Mouse (Mus musculus) kidney, postnatal 25 days (tissue): ENCODE data around the gene Zkscan4.
"Not testable (repeated sequence)": the region's sequence is repeated elsewhere in the genome, so short reads cannot be mapped to it uniquely, and the experiment has no call there.

ENCODE experiments used
- DNase-seq, 2 experiments: peaks; one replicate each; pipeline ENCODE4 v3.0.0; 2021; ENCODE audit warnings: mixed read lengths in 2 of 2

Gene Zkscan4

DNA sequence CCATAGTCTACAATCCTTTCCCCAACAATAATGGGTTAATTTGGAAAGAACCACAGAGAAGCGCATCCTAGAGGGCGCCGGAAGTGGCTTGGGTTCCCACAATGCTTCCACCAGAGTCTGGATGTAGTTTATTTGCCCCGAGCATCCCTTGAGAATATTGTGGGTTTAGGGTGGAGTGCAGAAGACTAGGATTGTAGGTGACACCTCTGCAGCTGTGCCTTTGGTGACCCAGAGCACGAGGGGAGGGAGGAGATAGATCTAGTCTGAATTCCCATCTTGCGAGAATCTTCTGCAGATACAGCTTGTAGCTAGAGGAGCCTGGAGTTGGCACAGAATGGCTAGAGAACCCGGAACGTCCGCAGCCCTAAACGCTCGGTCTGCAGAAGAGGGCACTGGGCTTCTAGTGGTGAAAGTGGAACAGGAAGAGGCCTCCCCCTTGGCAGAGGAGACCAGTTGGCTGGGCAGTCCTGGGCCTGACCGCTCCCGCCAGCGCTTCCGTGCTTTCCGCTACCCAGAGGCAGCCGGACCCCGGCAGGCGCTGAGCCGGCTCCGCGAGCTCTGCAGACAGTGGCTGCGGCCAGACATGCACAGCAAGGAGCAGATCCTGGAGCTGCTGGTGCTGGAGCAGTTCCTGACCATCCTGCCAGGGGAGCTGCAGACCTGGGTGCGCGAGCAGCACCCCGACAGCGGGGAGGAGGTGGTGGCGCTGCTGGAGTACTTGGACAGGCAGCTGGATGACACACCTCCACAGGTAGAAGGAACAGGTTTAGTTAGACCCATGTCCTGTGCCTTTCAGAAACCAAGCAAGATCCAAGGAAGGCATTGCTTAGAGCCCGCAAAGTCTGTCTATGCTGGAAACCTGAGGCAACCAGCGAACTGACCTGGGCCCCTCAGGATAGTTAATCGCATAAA, at the start of gene Zkscan4, which contains the start of gene Gm10065:
Zkscan4 (plus strand) TSS at position 149 of the 912 bp plus-strand sequence.
Gm10065 (minus strand) TSS at position 683 of the 912 bp plus-strand sequence.
- peak; percentile 67 to 74 for DNase-seq

DNA sequence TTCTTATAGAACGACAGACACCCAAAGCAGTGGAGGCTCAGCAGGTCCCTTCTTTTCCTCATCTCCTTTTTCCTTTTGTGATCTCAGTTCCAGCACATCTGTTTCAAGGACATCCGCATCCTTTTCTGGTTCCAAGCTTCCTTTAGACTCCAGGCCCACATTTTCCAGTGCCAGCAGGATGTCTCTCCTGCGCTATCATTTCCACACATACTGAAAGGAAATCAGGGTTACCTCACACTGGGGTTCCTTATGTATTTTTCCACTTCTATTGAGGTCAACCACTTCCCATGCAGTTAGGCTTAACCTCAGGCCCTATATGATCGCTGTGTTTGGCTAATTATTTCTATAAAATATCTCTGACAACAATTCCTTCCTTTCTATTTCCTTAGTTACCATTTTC, 43.2 kb upstream of the Zkscan4 start:
- no peak for DNase-seq

DNA sequence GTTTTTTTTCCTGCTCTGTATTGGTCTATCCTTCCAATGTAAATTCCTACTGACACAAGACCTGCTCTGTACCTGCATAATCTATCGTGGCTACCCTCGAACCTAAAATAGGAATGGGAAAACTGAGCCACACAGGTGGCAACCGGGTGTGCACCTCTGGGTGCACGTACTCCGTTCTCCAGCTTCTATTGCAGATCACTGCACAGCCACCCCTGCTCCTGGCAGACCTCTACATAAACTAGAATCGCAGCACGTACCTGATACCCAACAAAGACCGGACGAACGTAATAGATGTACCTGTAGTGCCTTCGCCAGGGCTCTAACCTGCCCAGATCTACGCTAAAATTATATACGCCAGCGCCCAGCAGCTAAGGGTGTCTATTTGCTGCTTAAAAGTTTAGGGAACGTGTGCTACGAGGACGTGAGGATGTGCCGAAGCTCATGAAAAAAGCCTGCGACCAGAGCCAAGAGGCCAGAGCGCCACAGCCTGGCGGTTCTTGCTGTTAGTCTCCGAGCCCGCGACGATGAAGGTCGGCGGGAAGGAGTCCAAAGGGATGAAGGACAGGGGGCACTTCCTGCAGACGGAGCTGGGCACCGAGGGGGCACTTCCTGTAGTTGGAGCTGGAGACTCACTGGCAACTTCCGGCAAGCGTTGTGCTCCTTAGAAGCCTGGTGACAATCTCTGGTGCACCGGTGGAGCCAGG, 38.1 kb upstream of the Zkscan4 start, which contains the start of gene Pgbd1:
Pgbd1 (minus strand) TSS at position 556 of the 704 bp plus-strand sequence.
- DNase-seq: peak; percentile 70 to 85

DNA sequence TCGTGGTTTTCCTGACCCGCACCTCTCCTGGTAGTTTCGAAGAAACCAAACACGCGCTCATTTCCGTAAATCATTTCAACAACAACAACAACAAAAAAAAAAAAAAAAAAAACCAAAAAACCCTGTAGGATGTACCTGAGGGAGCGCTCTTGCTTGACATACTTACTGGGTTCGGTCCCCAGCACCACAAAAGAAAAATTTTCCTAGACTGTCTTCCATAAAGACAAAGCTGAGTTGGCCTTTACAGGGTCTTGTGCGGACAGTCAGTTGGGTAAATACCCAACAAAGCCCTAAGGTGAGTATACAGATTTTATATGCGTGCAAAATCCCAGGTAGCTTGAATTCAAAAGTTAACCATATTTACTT, 37.5 kb upstream of the Zkscan4 start:
- DNase-seq: no peak

DNA sequence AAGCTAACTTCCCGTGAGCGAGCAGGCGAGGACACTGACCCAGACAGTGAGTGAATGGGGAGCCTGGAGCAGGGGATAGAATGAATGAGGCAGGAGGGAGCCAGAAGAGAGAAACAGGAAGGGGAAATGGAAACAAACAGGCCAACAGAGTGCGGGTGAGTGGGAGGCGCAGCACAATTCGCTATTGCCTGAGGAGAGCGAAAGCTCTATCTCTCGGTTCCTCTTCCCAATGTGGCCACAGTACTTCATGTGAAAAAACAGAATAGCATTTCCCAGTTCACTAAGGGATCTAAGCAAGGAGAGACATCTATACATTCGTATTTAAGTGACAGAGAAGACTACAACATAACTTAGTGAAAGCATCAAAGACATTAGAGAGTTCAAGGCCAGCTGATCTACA, 31.9 kb upstream of the Zkscan4 start:
- DNase-seq: no peak

DNA sequence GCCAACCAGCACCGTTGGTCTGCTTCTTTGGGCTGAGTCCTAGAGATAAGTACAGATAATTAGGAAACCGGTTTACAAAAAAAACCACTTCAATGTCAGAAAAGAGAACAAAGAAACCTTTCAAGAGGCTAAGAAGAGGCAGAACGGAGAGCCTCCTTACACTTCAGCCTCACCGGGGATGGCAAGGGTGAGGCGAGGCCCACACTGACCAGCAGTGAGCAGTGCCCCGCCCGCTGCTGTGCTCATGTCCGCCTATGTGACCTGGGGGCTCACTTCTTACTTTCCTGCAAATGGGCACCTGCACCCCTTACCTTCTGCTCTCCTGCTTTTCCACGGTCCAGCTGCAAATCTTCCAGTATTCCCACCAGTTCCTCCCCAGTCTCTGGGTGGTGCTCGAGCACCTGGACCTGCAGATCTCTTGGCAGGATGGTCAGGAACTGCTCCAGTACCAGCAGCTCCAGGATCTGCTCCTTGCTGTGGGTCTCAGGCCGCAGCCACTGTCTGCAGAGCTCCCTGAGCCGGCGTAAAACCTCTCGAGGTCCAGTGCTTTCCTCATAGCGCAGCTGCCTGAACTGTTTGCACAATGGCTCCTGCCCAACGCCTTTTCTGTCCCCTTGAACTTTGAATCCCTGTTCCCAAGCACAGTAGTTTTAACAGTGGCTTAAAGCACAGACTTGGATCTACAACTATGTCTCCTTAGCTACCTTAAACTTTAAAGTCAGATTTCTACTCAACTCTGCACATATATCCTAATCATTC, 30.7 kb upstream of the Zkscan4 start:
- DNase-seq: peak; percentile 3 to 41

DNA sequence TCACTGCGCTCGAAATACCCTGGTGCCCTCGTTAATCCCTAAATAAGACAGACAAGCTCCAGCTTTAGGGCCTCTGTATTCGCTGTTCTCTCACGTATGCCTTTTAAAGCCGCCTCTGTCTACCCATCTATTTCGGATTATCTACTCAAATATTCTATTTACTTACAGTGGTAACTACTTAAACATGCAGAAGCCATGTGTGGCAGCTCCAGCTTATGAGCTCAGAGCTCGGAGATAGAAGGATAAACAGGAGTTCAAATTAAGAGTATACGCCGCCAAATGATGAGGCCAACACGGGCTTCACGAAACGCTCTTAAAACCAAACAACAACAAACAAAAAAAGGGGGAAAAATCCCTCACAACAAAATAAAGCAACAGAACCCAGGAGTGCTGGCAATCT, 25.7 kb upstream of the Zkscan4 start:
- no peak for DNase-seq

DNA sequence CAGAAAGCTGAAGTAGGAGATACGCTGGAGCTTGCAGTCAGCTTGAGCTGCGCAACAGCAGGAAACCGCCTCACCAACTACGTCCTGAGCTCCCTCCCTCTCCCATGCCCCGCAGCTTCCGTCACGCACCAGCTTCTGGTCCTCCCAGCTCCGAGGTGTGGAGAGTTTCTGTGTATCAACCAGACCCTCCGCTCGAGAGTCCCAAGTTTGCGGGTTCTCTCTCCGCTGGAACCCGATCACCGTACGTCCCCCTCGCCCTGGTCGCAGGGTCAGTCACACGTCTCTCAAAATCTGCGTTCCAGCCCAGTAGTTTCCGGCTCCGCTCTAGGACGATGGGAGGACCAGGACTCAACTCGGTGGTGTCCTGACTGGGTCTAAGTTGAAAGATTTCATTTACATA, 25.3 kb upstream of the Zkscan4 start, which contains the start of gene Zscan26:
Zscan26 (minus strand) TSS at position 282 of the 400 bp plus-strand sequence.
- peak; percentile 85 to 91 for DNase-seq

DNA sequence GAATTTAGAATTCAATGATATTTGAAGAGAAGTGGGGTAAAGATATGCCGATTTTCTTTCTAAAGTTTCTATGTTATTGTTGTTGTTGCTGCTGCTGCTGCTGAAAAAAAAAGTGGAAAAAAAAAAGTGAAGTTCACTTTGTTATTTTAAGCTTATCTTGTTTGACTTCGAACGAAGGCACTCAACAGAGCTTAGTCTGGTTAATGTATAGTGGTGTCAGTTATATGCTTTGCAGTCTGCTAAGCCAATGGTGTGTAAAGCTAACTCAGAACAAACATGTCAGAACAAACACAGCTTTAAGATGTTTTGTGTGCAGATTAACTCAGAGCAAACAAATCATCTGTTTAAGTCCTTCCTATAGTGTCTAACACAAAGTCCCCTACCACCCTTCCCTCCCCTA, 24.6 kb upstream of the Zkscan4 start:
- no peak for DNase-seq

DNA sequence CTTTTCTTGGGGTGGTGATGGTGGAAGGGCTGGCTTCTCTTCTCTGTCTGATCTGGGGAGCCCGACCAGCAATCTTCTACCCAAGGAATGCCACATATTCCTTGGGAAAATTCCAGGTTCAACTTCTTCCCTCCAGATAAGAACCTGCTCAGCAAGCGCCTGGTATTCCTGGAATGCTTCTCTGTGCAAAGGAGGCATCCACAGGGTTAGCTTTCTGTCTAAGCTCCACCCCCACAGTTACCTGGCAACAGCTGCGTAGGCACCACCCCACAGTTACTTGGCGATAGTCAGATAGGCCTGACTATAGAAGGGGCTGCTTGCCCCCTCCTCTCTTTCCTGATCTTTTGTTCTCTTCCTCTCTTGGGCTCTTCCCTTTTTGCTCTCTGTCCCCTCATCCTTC, 22.4 kb upstream of the Zkscan4 start:
- peak; percentile 21 to 40 for DNase-seq

DNA sequence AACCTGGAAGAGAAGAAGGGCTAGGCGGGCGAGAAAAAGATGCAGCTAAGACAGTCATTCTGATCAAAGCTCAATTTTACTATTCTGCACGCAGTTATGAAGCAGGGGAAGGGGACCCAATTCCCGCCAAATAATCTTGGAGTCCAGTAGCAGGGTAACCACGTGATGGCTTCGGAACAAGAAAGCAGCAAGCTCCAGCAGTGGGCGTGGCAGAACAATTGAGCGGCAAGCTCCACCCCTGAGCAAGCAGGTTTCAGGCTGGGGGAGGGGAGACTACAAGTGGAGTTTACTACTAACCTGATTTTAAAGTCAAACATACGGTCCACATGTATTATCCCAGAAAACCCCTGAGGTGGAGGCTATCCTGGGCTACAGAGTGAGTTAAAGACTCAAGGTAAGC, 16.2 kb upstream of the Zkscan4 start:
- not testable (repeated sequence) for DNase-seq

DNA sequence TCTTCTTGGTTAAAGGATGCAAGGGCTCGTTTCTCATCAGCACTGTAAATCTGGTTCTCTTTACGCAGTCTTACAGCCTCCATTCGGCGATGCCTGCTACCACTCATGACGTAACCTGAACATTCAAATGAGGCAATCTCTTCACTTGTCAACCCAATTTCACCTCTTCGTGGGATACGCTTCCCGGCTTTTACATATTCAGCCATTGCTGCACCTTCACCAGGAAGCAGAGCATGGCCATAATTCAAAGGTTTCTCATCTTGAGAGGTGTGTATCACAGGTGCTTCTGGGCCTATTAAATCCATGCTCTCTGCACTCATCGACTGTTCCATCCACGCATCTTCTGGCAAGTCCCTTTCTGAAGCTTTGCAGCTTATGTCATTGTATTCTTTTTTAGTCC, 11.4 kb upstream of the Zkscan4 start:
- DNase-seq: no peak

DNA sequence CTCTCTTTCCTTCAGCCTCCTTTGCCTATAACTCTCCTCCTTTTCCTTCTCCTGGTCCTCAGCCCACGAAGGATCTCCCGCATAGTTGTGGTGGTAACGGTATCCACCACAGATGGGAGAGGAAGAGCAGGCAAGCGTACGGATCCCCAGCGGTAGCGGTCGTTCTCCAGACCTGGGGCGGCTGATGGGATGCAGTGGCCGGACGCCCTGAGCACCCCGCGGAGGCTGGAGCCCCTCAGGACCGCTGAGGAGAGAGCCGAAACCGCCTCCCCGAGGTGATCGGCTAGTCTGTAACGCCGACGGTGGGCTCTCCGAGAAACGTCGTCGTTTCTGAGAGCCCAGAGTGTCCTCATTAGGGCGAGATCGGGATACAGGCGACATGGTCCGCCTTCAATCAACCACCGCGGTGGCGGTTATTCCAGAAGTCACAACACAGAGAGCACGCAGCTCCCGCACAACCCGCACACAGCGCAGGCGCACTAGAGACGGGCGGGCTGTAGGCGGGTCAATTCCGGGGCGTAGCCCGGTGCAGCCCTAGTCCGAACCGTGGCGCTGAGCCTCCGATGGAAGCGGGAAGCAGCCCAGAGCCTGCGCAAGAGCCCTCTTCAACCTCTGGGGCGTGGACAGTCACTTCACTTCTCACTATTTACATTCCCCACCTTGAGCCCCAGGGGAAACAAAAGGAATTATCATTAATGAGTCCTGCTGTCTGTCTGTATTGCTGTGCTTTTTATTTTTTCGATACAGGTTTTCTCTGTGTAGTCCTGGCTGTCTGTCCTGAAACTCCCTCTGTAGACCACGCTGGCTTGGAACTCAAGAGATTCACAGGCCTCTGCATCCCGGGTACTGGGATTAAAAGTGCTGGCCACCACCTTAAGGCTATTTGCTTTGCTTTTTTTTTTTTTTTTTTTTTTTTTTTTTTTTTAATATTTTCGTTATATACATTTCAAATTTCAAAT, 10.4 kb upstream of the Zkscan4 start, which contains the start of gene Nkapl:
Nkapl (minus strand) TSS at position 449 of the 959 bp plus-strand sequence.
- DNase-seq: peak; percentile 86 to 91

DNA sequence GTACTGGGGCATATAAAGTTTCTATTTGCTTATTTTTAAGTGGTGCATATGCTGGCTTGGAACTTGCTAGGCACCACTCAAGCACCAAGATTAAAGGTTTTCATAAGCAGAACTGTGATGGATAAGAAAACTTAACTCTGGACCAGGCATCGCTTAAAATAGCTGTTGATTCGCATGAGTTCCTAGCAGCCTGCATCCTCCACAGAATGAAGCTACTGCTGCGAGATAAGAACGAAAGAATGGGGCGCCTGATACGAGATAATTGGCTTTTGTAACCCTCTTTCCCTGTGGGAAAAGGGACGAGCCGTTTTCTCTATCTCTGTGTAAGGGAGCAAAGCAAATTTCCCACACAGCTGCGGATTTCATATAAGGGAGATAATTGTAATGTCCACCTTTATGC, 9.6 kb upstream of the Zkscan4 start:
- no peak for DNase-seq

DNA sequence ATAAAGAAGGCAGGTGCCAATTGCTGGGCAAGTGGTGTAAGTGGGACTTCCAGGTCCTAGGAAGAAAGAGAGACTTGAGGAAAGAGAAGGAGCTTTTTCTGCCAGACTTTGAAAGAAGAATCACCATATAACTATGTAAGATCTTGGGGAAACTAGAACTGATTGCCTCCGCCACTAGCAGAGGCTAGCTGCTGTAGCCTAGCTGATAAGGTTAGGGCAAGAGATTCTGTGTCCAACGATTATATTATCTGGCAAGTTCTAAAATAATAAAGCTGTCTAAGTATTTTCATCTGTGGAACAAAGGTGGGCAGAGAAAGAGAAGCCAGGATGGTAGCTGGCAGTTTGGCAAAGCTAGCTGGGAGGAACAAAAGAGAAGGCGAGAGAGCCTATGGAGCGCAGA, 6.3 kb upstream of the Zkscan4 start:
- DNase-seq: no peak

DNA sequence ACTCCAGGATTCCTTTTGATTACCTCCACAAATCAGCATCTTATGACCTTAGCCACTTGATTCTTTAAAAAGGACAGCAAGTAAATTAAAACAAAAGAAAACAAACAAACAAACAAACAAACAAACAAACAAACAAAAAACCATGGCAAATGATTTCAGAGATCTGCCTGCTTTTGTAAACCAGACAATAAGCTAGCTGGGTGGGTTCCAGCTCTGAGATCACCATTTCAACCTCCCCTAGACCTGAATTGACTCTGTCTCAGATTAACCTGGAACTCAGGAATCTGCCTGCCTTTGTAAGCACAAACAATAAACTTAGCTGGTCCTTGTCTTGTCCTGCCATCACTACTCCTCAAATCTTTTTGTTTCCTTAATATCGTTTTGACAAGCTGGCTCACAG, 8.2 kb downstream of the Zkscan4 start:
- no peak for DNase-seq

DNA sequence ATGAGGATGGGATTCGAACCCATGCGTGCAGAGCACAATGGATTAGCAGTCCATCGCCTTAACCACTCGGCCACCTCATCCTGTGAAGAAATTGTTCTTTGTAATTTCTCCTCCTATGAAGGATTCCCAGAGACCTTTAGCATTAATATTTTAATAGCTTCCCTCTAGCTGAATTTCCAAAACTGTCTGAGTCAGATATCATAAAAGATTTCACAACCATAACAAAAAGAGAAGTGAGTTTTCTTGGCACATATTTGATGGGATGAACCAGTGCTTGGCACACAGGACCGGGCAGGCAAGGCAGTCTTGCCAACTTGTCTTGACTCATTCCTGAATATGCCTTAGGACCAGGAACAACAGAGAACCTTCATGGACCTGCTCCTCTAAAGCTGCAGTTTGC, 14.1 kb downstream of the Zkscan4 start:
- no peak for DNase-seq

DNA sequence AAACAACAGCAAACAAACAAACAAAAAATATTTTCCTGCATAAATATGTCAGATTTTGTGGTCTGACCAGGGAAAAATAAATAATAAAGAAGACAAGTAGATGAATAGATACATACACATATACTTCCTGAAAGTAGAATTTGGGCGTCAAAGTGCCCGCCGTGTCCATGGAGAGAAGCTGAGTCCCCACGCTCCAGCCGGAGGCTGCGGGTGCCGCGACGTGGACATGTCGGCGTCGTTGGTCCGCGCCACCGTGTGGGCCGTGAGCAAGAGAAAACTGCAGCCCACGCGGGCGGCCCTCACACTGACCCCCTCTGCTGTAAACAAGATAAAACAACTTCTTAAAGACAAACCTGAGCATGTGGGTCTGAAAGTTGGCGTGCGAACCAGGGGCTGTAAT, 16.4 kb downstream of the Zkscan4 start, which contains the start of gene AK157302:
AK157302 (plus strand) TSS at position 144 of the 400 bp plus-strand sequence.
- peak; percentile 16 to 42 for DNase-seq

DNA sequence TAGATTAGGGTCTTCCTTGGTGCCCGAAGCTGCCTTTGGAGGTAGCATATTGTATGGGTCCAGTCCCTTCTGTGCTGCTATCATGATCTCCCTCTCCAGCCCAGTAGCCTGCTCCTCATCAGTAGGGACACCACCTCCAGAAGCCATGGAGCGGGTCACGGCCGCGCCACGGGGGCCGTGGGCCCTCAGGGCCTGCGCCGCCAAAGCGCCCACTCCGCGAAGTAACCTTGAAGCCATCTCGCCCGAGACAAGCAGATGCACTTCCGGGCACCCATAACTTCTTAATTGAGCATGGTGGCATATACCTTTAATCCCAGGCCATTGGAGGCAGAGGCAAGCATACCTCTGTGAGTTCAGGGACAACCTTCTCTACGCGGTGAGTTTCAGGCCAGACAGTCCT, 22.5 kb downstream of the Zkscan4 start, which contains the start of gene Gm11273:
Gm11273 (minus strand) TSS at position 237 of the 400 bp plus-strand sequence.
- not testable (repeated sequence) for DNase-seq

DNA sequence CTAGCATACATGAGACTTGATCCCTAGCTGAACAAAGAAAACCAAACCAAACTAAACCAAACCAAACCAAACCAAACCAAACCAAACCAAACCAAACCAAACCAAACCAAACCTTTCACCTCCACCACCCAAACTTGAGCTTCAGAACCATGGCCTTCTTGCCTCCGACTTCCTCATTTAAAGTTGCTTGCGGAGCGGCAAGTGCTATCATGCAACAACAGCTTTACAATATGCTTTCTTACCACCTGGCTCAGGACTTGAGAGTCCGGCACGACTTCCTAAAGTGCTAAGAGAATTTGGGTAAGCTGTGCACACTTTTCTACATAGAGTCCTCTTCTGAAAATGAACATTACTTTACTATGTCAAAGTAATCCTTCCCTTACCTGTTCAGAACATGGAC, 23.6 kb downstream of the Zkscan4 start:
- DNase-seq: no peak

DNA sequence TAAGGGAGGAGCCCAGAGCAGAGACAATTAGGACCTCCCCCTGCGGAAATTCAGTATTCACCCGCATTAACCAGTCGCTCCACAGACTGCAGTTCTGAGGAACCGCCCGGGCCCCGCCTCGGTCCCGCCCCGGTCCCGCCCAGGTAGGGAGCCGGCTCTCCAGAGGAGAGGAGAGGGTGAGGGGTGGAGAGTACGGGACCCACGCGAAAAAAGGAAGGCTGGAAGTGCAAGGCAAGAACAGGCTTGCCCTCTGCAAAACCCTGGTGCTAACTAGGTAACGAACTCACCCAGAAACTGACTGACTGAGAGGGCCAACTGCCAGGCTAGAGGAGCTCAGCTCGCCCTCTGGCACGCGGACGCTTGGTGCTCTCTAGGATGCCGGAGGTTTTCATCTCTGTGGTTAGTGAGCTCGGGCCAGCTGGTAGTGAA, 27.5 kb downstream of the Zkscan4 start:
- peak; percentile 83 to 93 for DNase-seq
